Mouse (Mus musculus): Measurements from ENCODE around the gene Pcolce.

- TF ChIP-seq CTCF (IDR thresholded peaks at IDR 0.05; ENCODE audit: insufficient read depth, low read depth, low read length) = no peak
- no peak for TF ChIP-seq POLR2A (IDR thresholded peaks at IDR 0.05; ENCODE audit: insufficient read depth, low read depth, low read length)
Measured at GRCm38 (mm10) chr5:137654746-137655145, 41.2 kb upstream of the Pcolce start.
